Mouse (Mus musculus): ENCODE data around the gene Pacs2. TPM values are rescaled to one million over a fixed set of nuclear protein-coding genes. Genes with fewer than 3 reads are reported as not detected.

Gene Pacs2
- total RNA-seq, 4 experiments from 2014 or later: 42.2 to 60.4 (median 53.7) TPM

DNA sequence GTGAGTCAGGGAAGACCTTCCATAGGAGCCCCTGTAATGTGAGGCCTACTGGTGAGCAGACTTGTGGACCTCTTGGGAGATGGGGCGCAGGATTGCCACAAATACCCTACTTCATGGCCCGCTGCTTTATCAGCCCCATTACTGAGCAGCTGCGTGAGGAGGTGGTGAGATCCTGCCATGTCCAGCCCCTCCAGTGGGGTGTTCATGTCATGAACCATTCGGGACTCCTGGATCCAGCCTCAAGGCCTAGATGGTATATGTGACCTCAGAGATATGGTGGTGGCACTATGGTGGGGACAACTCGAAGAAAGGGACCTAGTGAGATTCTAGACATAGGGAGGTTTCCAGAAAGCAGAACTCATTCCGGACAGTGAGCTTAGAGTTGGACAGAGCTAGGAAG, 74.8 kb downstream of the Pacs2 start:
- no peak for DNase-seq

DNA sequence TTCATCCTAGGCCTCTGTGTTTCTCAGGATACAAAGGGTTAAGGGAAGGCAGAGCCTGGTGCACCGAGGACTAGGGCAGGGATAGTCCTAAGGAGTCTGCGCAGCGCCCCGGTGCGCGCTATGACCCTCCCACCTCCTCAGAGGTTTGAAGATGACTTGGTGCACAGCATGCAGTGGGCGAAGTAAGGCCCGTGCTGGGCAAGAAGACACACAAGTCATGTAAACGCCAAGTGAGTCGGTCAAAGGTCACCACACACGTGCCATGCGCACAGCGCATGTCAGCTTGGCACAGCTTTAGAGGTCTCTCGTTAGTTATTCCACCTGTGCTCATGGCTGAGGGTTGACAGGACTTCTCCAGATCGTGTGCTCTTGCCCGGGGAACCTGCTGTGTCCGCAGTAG, 75.7 kb downstream of the Pacs2 start:
- no peak for DNase-seq

DNA sequence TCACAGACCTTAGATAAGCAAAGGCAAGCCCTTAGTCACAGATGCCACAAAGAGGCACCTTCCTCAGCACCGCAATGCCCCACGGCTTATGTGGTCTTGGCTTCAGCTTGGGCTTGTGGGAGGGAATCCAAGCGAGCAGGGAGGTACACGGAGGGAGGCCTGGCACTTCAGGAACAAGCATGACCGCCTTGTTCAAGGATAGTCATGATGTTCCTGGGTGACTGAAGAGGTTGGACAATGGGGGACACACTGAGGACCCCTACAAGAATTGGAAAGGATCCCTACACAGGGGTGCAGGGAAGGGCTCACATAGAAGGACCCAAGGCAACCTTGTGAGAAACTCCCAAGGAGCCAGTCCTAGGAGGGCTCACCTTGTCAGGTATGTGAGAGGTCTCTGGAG, 82.7 kb downstream of the Pacs2 start:
- DNase-seq: no peak

DNA sequence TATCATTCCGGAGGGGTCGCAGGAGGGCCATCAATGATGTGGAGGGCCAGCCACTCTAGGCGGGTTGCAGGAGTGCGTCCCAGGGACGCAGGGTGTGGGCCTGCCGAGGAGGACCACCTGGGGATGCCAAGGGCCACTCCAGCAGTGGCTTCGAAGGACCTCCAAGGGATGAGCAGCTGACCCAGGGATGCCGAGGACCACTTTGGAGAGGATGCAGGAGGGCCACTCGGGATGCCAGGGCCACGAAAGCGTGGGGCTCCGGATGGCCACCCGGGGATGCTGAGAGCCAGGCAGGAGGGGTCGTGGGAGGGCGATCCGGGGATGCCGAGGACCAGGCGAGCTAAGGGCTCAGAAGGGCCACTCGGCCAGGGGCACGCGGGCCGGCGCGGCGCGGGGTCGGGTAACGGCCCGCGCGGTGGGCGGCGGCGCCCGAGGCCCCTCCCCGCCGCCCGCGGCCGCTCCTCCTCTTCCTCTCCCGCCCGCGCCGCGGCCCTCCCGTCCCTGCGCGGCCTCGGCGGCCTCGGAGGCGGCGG, 83.5 kb downstream of the Pacs2 start, which contains the start of gene Mta1:
TSS of gene Mta1 (plus strand) at position 530 of the 533 bp plus-strand sequence.
- no peak for DNase-seq

DNA sequence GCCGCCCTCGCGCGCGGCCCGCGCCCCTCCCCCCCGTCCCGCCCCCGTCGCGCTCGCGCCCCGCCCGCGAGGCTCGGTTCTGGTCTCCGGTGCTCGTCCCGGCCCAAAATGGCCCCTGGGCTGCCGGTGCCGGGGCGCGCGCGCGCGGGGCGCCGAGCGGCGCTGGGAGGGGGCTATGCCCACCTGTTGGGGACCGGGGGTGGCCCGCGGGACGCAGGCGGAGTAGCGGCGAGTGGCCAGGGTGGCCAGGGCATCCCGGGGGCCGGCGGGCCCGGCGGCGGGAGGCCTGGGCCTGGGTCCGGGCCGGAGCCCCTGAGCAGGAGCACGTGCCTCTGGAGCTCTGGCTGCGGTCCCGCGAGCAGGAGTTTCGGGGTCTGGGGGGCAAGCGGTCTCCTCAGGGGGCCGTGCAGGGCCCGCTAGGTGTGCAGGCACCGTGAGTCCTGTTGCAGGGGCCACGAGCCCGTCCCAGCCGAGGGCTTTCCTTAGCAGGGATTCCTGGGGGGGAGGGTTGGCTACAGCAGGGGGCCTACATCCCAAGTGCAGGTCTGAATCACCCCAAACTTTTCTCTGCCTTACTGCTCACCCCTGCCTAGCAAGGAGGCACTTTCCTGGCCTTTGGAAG, 84.3 kb downstream of the Pacs2 start:
- no peak for DNase-seq

DNA sequence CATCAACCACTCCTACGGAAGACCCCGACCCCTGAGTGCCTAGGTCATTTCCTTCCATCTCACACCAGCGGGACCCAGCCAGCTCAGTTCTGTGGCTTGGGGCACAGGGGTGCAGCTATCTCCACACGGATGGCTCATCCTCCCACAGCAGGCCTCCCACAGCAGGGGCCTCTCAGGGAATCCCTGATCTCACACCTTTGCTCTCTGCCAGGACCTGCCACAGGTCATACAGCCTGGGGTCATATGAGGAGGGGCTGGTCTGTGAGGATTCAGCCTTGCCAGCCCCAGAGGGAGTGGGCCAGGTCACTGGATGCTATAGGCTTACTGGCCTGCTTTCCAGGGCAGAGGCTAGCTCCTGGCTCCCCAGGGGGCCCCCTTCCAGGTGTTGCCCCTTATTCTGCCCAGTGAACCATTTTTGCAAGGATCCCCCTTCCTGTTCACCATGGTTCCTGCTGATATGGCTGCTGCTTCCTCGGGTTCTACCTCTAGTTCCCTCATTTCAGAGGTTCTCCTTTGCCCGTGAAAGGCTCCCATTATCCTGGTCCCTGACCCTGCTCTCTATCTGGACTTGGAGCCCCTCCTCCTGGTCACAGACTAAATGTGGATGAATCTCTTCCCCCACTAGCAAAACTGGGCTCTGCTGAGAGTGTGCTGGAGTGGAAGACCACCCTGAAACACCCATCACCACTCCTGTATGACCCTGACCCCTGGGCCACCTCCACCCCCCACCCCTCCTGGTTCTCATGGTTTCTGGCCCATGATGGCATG, 85.3 kb downstream of the Pacs2 start:
- no peak for DNase-seq

DNA sequence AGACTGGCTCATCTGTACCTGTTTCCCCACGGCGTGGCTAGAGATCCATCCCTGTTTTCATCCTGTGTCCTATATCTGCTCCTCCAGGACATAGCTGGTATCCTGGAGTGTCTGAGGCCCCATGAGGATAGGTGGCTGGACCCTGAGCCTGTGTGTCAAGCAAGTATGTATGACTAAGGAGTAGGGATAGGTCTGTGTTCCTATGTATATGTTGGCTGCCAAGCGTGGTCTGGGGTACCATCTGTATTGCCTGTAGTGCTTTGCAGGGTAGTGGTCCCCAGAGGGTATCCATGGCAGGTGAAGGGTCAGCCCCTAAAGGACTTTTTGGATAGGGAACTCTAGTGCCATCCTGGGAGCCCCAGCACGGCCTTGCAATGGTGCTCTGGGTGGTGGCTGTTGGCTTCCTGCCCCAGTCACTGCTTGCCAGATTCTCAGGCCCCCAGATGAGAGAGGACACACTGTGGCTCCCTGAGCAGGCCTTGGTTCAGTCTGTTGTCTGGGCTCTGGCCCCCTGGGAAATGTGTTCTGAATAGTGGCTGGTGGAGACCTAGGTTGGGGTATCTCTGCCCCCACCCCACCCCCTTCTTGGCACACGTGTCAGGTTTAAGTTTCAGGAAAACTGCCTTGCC, 86.3 kb downstream of the Pacs2 start:
- DNase-seq: no peak

DNA sequence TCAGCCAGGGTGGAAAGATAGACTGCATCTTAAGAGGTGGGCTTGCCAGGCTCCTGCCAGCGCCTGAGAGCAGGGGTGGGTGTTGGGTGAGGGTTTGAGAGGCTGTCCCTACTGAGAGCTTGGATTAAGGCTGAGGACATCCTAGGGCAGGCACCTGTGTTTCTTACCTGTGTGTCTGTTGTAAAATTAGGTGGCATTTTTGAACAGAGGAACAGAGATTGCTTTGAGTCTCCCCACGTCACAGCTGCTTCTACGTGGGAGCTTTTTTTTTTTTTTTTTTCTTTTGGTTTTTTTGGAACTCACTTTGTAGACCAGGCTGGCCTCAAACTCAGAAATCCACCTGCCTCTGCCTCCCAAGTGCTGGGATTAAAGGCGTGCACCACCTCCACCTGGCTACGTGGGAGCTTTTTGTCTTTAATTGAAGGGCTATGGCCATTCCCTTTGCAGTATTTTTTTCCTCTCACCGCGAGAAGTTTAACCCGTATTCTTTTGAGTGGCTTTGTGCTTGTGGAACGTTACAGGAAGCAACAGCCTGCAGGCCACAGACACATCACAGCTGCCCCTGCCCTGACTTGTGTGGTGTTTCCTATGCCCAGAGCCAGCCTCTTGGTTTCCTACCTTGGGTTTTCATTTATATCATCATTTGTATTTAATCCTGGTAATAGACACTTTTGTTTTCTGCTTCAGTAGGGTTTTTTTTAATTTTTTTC, 87.1 kb downstream of the Pacs2 start:
- no peak for DNase-seq

DNA sequence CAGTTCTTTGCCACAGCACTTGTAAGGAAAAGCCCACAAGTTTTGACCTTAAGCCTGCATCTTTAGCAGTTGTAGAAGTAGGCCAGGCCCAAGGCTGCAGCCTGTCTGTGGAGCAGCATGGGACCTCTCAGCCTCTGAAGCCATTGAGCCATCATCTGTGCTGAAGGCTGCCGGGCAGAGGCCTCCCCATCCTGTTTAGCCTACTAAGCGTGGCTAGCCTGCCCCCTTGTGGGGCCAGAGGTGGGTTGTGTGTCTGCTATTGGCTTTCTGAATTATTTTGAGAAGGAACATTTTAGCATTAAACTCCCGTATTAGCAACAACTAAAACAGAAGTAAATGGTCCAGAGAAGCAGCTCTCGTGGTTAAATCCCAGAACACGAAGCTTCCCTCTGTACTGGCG, 88.2 kb downstream of the Pacs2 start:
- DNase-seq: peak; percentile 80

DNA sequence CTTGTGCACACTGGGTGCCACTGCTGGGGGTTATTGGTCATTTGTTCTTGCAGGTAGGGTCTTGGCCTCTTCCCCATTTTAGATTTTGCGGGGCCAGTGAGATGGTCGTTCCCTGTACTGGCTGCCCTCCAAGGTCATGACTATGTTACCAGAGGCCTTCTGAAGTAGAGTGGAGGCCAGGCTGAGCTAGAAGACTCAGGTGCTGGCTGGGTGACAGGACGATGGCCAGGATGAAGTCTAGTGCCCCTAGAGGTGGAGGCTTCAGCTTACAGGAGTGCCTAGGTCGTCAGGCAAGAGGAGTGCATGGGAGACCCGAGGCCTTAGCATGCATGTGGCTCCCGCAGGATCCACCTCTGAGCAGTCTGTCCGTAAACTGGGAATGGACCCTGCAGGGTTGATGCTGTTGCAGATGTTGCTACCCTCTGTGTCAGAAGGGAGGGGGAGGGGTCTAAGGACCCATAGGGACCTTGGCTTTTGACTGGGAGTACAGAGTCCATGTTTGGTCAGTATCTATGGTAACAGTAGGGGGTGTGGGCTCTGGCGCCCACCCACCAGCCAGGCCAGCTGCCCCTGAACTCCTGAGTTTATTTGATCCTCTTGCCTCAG, 89.6 kb downstream of the Pacs2 start:
- no peak for DNase-seq

DNA sequence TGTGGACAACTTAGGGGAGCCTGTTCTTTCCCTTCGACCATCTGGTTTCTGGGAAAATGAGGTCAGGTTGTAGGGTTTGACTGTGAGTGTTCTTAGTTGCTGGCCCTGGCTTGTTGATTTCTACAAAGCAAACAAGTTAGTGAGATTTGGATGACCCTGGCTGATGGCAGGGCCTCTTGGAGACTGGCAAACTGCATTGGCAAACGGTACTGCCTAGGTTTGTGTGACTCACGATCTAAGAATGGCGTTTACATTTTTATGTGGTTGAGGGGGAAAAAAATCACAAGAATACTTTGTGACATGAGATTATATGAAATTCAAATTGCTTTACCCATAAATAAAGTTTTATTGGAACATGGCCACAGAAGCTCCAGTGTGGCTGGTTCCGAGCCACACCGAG, 92.1 kb downstream of the Pacs2 start:
- no peak for DNase-seq

DNA sequence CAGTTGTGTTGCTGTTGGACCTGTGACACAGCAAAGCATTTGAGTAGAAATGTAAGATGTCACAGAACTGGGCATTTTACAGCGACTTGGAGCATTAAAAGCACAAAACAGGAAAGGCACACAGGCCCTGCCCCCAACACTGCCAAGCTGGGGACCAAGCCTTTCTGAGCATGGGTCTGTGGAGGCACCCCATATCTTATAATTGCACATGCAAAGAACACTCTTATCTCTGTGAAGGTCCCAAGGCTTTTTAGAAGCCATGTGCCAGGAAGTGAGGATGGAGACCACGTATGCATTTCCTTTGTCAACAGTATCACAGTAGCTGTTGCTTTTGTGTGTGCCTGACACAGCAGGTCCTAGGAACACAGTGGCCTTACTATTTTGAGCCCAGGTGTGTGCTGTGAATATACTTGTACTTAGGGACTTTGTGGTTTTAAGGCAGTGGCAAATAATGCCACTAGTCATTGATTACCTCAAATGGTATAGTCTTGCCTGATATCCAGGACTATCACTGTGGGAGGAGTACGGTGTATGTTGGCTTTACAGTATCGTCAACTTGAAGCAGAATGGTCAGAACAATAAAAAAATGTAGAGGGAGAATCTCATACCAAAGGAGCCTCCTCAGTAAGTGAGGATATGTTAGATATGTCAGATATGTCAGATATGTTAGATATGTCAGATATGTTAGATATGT, 93.3 kb downstream of the Pacs2 start:
- DNase-seq: no peak

DNA sequence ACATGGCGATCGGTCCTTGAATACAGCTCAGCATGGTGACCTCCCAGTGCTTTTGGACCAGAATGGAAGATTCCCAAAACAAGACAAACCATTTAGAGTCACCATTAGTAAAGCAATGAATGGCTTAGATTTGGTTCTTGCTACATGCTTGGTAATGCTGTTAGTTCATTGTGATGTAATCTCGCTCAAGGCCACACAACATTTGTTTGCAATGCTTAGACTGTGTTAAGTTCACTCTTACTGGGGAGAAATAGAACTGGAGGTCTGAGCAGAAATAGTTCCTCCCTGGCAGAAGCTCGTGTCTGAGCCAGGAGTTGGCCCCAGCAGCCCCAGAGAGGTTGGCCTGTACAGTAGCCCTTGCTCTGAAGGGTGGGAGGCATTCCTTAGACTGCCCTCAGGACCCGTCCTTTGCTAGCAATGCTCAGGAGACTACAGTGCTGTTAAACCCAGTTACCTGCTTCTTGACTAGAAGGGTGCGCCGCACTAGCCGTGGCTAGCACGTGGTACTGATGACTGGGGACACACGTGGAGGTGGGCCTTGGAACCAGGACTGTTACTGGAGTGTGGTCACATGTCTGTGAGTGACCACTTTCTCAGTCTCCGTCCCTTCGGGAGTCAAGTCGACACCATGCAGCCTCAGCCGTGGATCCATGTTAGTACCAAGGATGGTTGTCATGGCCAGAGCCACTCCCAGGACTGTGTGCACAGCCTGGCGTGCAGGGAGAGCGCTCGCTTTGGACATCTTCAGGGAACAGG, 94.4 kb downstream of the Pacs2 start:
- no peak for DNase-seq

DNA sequence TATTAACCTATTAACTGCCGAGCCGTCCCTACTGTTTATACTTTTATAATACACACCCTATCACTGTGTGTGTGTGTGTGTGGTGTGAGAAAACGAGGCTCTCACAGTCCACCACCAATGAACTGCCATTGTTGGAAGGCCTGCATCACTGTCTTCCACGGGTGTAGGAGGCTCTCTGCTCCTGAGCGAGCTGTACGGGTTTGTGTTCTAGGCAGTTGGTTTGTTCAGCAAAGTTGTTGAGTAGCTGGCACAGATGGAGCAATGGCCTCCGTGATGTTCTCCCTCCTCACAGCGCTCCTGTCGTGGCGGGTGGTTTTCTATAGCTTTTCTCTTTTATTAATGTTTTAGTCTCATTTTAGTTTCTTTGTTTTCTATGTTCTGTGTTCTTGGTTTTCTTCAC, 95.5 kb downstream of the Pacs2 start:
- DNase-seq: no peak

DNA sequence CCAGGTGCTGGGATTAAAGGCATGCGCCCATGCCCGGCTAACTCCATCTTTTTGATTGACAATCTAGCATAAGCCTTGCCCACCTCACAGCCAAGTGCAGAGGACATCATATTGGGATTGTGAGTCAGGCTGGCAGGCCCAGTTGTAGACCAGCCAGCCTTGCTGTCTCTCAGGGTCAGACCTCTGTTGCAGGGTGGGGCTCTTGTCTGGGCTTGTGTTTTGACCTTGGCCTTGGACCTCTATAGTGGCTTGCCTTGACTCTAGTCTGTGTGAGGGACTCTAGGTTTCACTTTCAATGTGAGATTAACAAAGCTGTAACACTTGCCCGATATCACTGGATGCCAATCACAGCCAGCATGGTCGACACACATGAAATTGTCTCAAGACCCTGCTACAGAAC, 99.8 kb downstream of the Pacs2 start:
- DNase-seq: peak; percentile 72

DNA sequence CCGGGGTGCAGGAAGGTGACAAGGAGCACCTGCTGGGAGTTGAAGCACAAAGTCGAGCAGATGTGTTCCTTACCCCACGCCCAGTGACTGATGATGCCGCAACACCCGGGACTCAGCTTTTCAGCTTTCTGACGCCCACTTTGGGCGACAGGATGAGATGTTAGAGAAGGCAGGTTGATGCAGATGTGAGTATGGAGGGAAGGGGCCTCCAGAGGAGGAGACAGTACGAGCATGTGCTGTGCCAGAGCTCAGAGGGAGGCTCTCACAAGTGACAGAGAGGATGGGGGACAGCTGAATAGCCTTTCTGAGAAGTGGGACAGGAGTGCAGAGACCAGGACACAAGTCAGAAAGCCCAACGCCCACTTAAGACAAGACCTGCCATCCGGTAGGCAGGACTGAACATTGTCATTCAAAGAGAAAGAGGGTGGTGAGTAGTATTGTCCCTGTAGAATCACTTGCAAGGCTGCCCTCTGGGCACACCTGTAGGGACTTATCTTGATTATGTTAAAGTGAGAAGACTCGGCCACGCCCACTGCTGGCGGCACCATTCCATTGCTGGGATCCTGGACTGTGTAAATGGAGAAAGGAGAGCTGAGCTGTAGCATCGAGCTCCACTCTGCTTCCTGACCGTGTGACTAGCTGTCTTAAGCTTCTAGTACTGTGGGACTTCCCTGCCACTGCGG, 100.7 kb downstream of the Pacs2 start:
- DNase-seq: no peak

DNA sequence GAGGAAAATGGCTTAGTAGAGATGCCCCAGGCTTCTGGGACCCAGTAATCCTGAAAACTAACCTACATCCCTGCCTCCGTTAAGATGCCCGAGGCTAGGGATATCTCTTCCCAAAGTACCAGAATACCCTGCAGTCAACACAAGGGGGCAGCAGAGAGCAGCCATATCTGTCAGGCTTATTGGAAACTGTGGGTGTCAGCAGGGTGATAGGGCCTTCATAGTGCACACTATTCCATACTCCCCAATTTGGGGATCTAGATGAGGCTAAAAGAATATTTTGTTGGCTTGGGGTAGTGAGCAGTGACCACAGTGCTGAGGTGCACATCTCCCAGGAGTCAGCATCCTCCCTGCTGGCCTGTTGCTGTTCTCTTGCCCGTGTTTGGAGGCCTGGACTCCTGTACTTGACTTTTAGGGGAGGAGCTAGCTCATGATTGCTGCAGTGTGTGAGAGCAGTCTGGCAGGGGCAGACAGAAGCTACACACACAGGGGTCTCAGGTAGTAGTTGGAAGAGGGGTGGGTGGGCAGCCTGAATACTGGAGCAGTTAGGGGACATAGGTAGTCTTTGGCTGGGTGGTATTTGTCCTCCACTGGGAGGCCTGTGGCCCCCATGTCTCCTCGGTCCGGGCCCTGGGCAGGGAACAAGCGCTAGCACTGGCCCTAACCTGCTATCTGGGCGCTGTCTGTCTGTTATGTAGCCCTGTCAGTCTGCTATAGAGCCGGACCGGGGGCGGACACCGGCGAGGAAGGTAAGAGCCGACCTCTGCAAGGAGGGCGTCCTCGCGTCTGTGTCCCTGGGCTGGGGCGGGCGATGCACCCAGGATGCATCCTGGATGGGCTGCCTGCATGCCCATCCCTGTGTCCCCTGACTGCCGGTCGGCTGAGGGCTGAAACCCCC, 105.5 kb downstream of the Pacs2 start:
- DNase-seq: peak; percentile 61
